Mouse (Mus musculus) gastrocnemius, postnatal 36 days (tissue): ENCODE data around the gene Sgms1. TPM values are rescaled to one million over a fixed set of nuclear protein-coding genes. Genes with fewer than 3 reads are reported as not detected.
"Not testable (repeated sequence)": the region's sequence is repeated elsewhere in the genome, so short reads cannot be mapped to it uniquely, and the experiment has no call there.

Experiments used
- DNase-seq, 2 experiments: peaks; one replicate each; pipeline ENCODE4 v3.0.0; 2022
- intact Hi-C: fragments of 180-260 bp; cut with DNase I; formaldehyde crosslinking; loops from one replicate; pipeline ENCODE4 v1.15.1; 2025
- total RNA-seq, 2 experiments: library from RNA; stranded (reverse); gene quantifications; 2 replicates each; pipeline ENCODE4 v1.2.3; 2021

Gene Sgms1
- total RNA-seq, 2 experiments from 2014 or later = 46.3 to 50.1 TPM

- intact Hi-C loops = loop anchor here (5.0 kb wide), 1 partner anchor 145 kb away; no protein-coding TSS in a partner anchor
- no peak for DNase-seq
Observed at GRCm38 (mm10) chr19:32171981-32172380, 217.5 kb downstream of the Sgms1 start.

- intact Hi-C loops = loop anchor here (2.0 to 5.0 kb wide), 2 partner anchors 147 to 219 kb away; partner anchors contain the start of gene Sgms1
- DNase-seq = peak; percentile 52 to 74
Observed at GRCm38 (mm10) chr19:32169634-32170540, 219.6 kb downstream of the Sgms1 start.

GRCm38 (mm10) chr19:32168031-32168430, 221.5 kb downstream of the Sgms1 start:
- intact Hi-C loops = loop anchor here (2.0 kb wide), 1 partner anchor 221 kb away; the partner anchor contains the start of gene Sgms1
- DNase-seq = no peak

- intact Hi-C loops = no loop called here
Observed at GRCm38 (mm10) chr19:32166823-32167605, 222.5 kb downstream of the Sgms1 start.

GRCm38 (mm10) chr19:32165711-32166110, 223.8 kb downstream of the Sgms1 start:
- intact Hi-C loops = no loop called here
- no peak for DNase-seq

More at GRCm38 (mm10) chr19:32166823-32167605, 222.5 kb downstream of the Sgms1 start:
- no peak for DNase-seq

DNA sequence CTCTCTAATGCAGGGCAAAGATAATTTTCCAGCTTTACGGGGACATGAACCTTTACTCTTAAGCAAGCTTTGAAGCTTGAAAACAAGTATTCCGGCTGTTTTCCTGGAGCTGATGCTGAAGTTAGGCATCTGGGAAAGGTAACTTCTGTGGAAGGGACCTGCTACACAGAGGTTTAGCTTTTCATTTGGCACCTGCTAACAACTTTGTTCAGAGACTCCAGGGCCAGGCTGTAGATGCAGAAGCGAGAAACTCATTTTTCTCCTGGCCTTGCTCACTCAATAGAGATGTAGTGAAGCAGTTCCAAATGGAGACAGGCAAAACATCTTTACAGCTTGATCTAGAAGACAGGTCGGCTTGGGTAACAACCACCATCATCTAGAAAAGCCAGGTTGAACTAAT, 225.4 kb downstream of the Sgms1 start:
- intact Hi-C loops = no loop called here
- no peak for DNase-seq

GRCm38 (mm10) chr19:32159944-32160343, 229.6 kb downstream of the Sgms1 start:
- intact Hi-C loops = no loop called here
- DNase-seq = no peak

DNA sequence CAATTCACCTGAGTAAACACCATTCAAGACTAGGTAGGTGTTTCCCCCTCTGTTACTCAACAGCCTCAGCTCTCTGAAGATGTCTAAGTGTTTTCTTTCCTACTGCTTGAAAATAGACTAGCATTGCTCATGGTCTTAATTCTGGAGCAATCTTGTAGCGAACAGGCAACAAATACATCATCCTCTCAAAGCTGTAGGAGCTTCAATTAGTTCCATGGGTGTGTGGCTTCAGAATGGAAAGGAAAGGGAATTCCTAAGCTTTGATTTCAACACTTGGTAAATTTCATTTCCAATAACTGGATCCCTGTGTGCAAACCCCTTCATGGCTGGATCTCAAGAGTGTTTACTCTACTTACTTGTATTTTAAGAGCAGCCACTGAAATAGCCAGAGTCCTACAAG, 230.3 kb downstream of the Sgms1 start:
- intact Hi-C loops = no loop called here
- DNase-seq = no peak

DNA sequence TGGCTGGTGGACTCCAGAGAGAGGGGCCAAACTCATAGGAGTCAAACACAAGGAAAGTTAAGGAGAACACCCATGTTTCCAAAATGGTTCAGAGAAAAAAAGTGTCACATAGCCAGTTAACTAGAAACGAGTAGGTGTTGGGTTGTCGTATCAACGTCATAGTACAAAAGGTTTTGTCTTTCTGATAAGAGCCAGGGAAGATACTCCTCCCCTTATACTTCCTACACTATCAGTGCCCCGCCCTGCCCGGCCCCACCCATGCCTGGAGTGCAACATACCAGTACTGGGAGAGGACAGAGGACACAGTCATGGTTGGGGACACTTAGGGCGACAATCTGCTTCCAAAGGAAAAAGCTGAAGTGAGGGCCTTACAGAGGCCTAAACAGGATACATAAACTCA, 232.5 kb downstream of the Sgms1 start:
- intact Hi-C loops = no loop called here
- no peak for DNase-seq

DNA sequence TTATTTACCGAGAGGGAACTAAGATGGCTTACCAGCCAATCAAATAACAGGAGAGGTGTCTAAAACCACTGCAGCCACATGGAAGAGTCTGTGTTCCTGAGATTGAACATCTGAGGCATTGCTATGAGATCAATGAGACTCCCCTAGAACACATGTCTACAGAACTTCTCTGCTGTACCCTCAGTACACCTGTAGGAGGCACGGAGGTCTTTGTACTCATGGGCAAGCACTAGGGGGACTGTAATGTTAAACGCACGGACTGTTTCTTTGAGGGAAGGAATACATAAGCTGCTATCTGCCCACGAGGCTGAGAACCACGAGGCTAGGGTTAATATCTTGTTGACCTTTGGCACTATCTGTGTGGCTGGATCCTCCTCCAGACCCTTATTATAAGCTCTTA, 237.0 kb downstream of the Sgms1 start:
- intact Hi-C loops = no loop called here
- no peak for DNase-seq

GRCm38 (mm10) chr19:32148710-32149109, 240.8 kb downstream of the Sgms1 start:
- no peak for DNase-seq
- intact Hi-C loops = no loop called here

DNA sequence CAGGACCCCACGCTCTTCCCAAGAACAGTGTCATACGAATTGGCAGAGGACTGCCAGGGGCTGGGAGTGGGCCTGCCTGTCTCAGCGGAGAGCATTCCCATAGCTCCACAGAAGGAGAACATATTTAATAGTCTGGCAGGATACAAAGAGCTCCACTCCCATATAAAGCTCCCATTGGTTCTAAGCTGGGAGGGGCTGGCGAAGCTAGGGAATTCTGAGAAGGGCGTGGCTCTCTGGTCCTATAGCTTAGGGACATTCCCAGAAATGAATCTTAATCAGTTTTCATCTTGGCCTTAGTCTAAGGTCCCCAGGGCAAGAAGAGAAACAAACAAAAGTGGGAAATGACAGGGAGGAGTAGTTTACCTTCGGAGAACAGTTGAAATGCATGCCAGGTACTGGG, 247.1 kb downstream of the Sgms1 start:
- no peak for DNase-seq
- intact Hi-C loops = no loop called here

- intact Hi-C loops = no loop called here
- no peak for DNase-seq
Observed at GRCm38 (mm10) chr19:32138361-32139088, 251.0 kb downstream of the Sgms1 start.

DNA sequence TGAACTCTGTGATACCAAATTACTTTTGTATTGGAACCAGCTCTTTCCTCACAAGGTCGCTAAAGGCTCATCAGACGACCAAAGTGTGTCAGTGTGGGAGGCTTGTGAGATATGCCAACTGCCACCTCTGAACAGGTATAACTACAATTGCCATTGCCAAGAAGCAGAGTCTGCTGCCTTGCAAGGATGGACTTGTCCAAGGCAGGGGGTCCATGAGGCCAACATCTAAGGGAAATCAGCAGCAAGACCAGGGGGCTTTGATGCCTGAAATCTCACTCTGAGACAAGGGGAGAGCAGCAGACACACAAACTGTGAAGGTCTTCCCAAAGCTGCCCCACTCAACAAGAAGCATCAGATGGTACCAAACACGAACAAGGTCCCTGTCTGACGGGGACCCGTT, 251.6 kb downstream of the Sgms1 start:
- no peak for DNase-seq
- intact Hi-C loops = no loop called here

DNA sequence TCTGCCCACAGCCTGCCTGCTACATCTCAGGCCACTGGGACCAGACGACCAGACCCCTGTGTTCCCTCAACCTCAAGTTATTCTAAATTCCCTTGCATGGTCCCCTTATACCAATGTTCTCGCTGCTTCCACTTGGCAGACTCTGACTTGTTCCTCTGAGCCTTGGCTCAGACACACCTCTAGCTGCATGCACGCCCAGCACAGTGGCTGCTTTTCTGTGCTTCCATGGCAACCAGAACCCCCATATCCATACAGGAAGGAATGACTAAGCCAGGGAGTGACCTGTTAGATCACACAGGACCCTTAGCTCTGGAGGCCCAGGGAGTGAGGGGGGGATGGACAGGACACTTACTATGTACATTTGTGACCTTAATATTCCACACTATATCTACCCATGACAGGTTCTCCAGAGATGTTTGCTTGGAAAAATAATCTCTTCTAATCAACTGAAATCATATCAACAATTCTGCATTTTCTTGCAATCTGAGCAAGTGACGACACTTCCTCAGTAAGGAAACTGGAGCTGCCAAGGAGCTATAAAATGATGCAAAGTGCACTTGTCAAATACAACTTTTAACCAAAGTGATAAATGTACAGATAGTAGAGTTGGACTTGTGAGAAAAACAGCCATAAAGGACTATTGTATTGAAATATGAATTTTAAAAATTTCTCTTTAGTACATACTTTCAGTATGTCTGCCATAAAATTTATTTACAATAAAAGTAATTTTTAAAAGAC, 252.5 kb downstream of the Sgms1 start:
- DNase-seq = no peak
- intact Hi-C loops = no loop called here

GRCm38 (mm10) chr19:32131707-32132488, 257.6 kb downstream of the Sgms1 start:
- DNase-seq, intact Hi-C loops: not testable (repeated sequence)

DNA sequence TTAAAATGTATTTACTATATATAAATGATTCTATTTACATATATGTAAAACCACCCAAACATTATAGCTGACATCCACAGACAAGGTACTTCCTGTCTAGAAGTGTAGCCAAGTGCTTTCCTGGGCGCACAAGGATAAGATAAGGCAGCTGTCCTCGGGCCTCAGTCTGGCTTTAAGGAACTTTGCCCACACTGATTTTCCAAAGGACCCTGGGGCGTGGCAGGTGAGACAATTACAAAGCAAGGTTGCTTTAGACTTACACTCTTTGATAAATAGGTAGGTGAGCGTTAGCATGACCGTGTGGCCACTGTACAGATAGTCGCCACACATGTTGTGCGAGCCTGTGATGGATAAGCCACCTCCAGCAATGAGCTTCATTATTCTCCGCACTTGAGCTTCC, 260.2 kb downstream of the Sgms1 start:
- no peak for DNase-seq
- intact Hi-C loops = no loop called here

DNA sequence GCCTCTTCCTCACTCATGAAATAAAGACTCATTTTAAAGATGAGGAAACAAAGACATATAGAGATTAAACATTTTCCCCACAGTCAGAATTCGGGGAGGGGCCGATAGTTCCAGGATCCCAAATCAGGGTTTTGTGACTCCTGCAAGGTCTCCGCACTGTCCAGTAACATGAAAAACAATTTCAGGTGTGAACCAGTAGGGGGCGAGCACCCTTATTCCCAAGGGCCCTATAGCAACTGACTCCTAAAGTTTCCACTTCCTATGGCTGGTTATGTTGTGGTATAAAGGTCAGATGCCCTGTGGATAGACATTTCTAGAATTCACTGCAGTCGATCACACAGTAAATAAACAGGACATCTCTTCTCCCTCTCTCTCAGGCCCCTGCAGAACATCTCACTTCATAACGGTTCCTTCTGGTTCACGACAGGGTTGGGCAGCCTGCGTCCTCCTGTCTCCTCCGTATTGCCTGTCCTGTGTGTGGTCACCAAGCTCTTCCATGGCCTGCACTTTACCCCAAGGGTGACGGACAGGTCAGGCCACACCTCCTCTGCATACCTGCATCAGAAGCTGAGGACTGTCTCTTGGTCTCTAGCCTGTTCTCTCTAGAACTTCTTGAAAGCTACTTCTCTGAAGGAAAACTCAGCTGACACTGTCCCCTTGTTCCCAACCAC, 262.2 kb downstream of the Sgms1 start:
- intact Hi-C loops = no loop called here
- DNase-seq = no peak

GRCm38 (mm10) chr19:32124155-32124554, 265.4 kb downstream of the Sgms1 start:
- intact Hi-C loops = no loop called here
- DNase-seq = no peak
